Mouse (Mus musculus) heart, adult 2 months (tissue): ENCODE data around the gene Gm4737.

Experiments
- CTCF ChIP-seq: fragments of 200-600 bp; IDR thresholded peaks from 2 replicates; pipeline ENCODE4 v1.8.1; 2022; ENCODE audit warnings: antibody characterized with exemption, mild to moderate bottlenecking, moderate library complexity
- EP300 ChIP-seq: fragments of 200-500 bp; IDR thresholded peaks from 2 replicates; pipeline ENCODE4 v1.6.1; 2011; ENCODE audit warnings: low read depth, low read length, control low read depth; ENCODE audit not compliant: insufficient read depth
- POLR2A ChIP-seq: fragments of 200-500 bp; IDR thresholded peaks from 2 replicates; pipeline ENCODE4 v1.6.1; 2011; ENCODE audit warnings: mild to moderate bottlenecking, low read depth, low read length, control low read depth; ENCODE audit not compliant: insufficient read depth

DNA sequence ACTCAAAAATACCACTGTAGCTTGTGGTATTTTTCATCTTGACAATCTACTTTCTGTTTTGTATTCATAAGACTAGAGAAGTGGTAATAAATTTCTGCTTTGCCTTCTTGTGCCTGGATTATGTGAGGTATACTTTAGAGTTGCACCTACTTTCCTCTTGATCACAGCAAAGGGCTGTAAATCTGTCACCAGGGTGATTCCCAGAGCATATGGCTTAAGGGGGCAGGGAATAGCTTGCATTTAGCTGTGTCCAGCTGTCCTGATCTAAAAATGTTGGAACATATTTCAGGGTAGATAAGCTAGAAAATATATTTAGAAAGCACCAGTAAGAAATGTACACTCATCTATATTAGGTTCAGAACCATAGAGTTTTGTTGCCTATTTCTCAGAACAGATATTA is 18.2 kb upstream of the Gm4737 start:
- TF ChIP-seq CTCF (no peak), POLR2A (no peak), EP300 (no peak)
